Mouse (Mus musculus): ENCODE results near the gene Ak6. TPM values are rescaled to one million over a fixed set of nuclear protein-coding genes. Genes with fewer than 3 reads are reported as not detected.

The Ak6 gene
- polyA plus RNA-seq, 1 experiment from 2014 or later = 341 TPM

GRCm38 (mm10) chr13:100612251-100612650, 38.5 kb upstream of the Ak6 start:
- no peak for ATAC-seq (ENCODE audit: insufficient number of reproducible peaks, low FRiP score, low TSS enrichment, low read depth)
- 92% methylated on average over 10 of the region's 10 CpGs for WGBS
- Histone ChIP-seq H3K27ac (replicated peaks; ENCODE audit: low read depth, low read length) (no peak overlapping the region), H3K9me3 (ENCODE audit: control insufficient read depth, low read length) (0 out of 2 replicates have a peak, but pooled peaks cover 3% of the 10 kb centered on the region), H3K4me2 (ENCODE audit: low read depth, severe bottlenecking) (no peak overlapping the region), H3K36me3 (ENCODE audit: control insufficient read depth, insufficient read depth, low read length) (no peaks in the 10 kb centered on the region), H3K4me1 (ENCODE audit: control insufficient read depth, insufficient read depth, low read length) (0 out of 2 replicates have a peak, but pooled peaks cover 4% of the 10 kb centered on the region), H3K4me3 (ENCODE audit: low read depth, low read length) (no peak overlapping the region), H3K9ac (ENCODE audit: low read length) (no peak overlapping the region), H3K27me3 (ENCODE audit: control insufficient read depth, insufficient read depth, low read length) (peaks cover 9% of the 10 kb centered on the region; the same call in 1 of the 2 replicates)
- DNase-seq (ENCODE audit: low spot score) = no peak

- no peak overlapping the region for H3K4me2 ChIP-seq (ENCODE audit: low read depth, severe bottlenecking)
- DNase-seq (ENCODE audit: low spot score) (no peak), ATAC-seq (ENCODE audit: insufficient number of reproducible peaks, low FRiP score, low TSS enrichment, low read depth) (no peak)
- no peaks in the 10 kb centered on the region for H3K9me3 ChIP-seq (ENCODE audit: control insufficient read depth, low read length)
- 0 out of 2 replicates have a peak, but pooled peaks cover 4% of the 10 kb centered on the region for H3K4me1 ChIP-seq (ENCODE audit: control insufficient read depth, insufficient read depth, low read length)
- no peak overlapping the region for H3K9ac ChIP-seq (ENCODE audit: low read length)
- 0 out of 2 replicates have a peak, but pooled peaks cover 3% of the 10 kb centered on the region for H3K36me3 ChIP-seq (ENCODE audit: control insufficient read depth, insufficient read depth, low read length)
- 53% methylated on average over 2 of the region's 2 CpGs for WGBS
- H3K4me3 ChIP-seq (ENCODE audit: low read depth, low read length) = no peak overlapping the region
- peaks cover 13% of the 10 kb centered on the region; the same call in 1 of the 2 replicates for H3K27me3 ChIP-seq (ENCODE audit: control insufficient read depth, insufficient read depth, low read length)
- H3K27ac ChIP-seq (replicated peaks; ENCODE audit: low read depth, low read length) = no peak overlapping the region
Observed at GRCm38 (mm10) chr13:100612903-100613302, 37.9 kb upstream of the Ak6 start.

GRCm38 (mm10) chr13:100616181-100617087, 34.3 kb upstream of the Ak6 start, which contains the start of gene Marveld2:
Gene Marveld2, minus strand, starts transcription at chr13:100616971.
- DNase-seq (ENCODE audit: low spot score) = peak; percentile 47
- no peak within 1 kb of the TSS for H3K27ac ChIP-seq (replicated peaks; ENCODE audit: low read depth, low read length)

GRCm38 (mm10) chr13:100617583-100617982, 33.2 kb upstream of the Ak6 start:
- WGBS = 80% methylated on average over 13 of the region's 13 CpGs
- H3K27ac ChIP-seq (replicated peaks; ENCODE audit: low read depth, low read length) = no peak overlapping the region
- H3K9ac ChIP-seq (ENCODE audit: low read length) = no peak overlapping the region
- no peak for ATAC-seq (ENCODE audit: insufficient number of reproducible peaks, low FRiP score, low TSS enrichment, low read depth)
- H3K4me2 ChIP-seq (ENCODE audit: low read depth, severe bottlenecking) = no peak overlapping the region
- H3K9me3 ChIP-seq (ENCODE audit: control insufficient read depth, low read length) = no peaks in the 10 kb centered on the region
- H3K36me3 ChIP-seq (ENCODE audit: control insufficient read depth, insufficient read depth, low read length) = peaks cover 13% of the 10 kb centered on the region
- no peak for DNase-seq (ENCODE audit: low spot score)
- peaks cover 13% of the 10 kb centered on the region; the same call in 1 of the 2 replicates for H3K27me3 ChIP-seq (ENCODE audit: control insufficient read depth, insufficient read depth, low read length)
- 0 out of 2 replicates have a peak, but pooled peaks cover 4% of the 10 kb centered on the region for H3K4me1 ChIP-seq (ENCODE audit: control insufficient read depth, insufficient read depth, low read length)
- no peak overlapping the region for H3K4me3 ChIP-seq (ENCODE audit: low read depth, low read length)

More at GRCm38 (mm10) chr13:100616181-100617087, 34.3 kb upstream of the Ak6 start, which contains the start of gene Marveld2:
- Histone ChIP-seq H3K4me2 (ENCODE audit: low read depth, severe bottlenecking) (peak within 1 kb of the TSS; percentile 95), H3K4me3 (ENCODE audit: low read depth, low read length) (peak within 1 kb of the TSS; percentile 53), H3K27me3 (ENCODE audit: control insufficient read depth, insufficient read depth, low read length) (peaks cover 13% of the 10 kb centered on the region; the same call in 1 of the 2 replicates), H3K9ac (ENCODE audit: low read length) (peak within 1 kb of the TSS; percentile 61), H3K9me3 (ENCODE audit: control insufficient read depth, low read length) (no peaks in the 10 kb centered on the region), H3K4me1 (ENCODE audit: control insufficient read depth, insufficient read depth, low read length) (0 out of 2 replicates have a peak, but pooled peaks cover 4% of the 10 kb centered on the region), H3K36me3 (ENCODE audit: control insufficient read depth, insufficient read depth, low read length) (peaks cover 8% of the 10 kb centered on the region)
- ATAC-seq (ENCODE audit: insufficient number of reproducible peaks, low FRiP score, low TSS enrichment, low read depth) = no peak; the same call in 1 of the 2 replicates
- WGBS = 3% methylated on average over 64 of the region's 77 CpGs

- H3K36me3 ChIP-seq (ENCODE audit: control insufficient read depth, insufficient read depth, low read length) = peaks cover 18% of the 10 kb centered on the region
- H3K9me3 ChIP-seq (ENCODE audit: control insufficient read depth, low read length) = no peaks in the 10 kb centered on the region
- 93% methylated on average over 4 of the region's 4 CpGs for WGBS
- no peak for DNase-seq (ENCODE audit: low spot score)
- no peak for ATAC-seq (ENCODE audit: insufficient number of reproducible peaks, low FRiP score, low TSS enrichment, low read depth)
- H3K4me3 ChIP-seq (ENCODE audit: low read depth, low read length) = no peak overlapping the region
- H3K27ac ChIP-seq (replicated peaks; ENCODE audit: low read depth, low read length) = no peak overlapping the region
- no peak overlapping the region for H3K9ac ChIP-seq (ENCODE audit: low read length)
- H3K4me2 ChIP-seq (ENCODE audit: low read depth, severe bottlenecking) = no peak overlapping the region
- H3K4me1 ChIP-seq (ENCODE audit: control insufficient read depth, insufficient read depth, low read length) = no peaks in the 10 kb centered on the region
- H3K27me3 ChIP-seq (ENCODE audit: control insufficient read depth, insufficient read depth, low read length) = peaks cover 4% of the 10 kb centered on the region; the same call in 1 of the 2 replicates
Observed at GRCm38 (mm10) chr13:100622241-100622640, 28.5 kb upstream of the Ak6 start.

GRCm38 (mm10) chr13:100634106-100634691, 16.6 kb upstream of the Ak6 start:
- Histone ChIP-seq H3K4me3 (ENCODE audit: low read depth, low read length) (no peak overlapping the region), H3K36me3 (ENCODE audit: control insufficient read depth, insufficient read depth, low read length) (peaks cover 14% of the 10 kb centered on the region; the same call in 1 of the 2 replicates), H3K9ac (ENCODE audit: low read length) (no peak overlapping the region), H3K27ac (replicated peaks; ENCODE audit: low read depth, low read length) (no peak overlapping the region), H3K27me3 (ENCODE audit: control insufficient read depth, insufficient read depth, low read length) (no peaks in the 10 kb centered on the region), H3K4me2 (ENCODE audit: low read depth, severe bottlenecking) (no peak overlapping the region), H3K9me3 (ENCODE audit: control insufficient read depth, low read length) (no peaks in the 10 kb centered on the region), H3K4me1 (ENCODE audit: control insufficient read depth, insufficient read depth, low read length) (no peaks in the 10 kb centered on the region)
- DNase-seq (ENCODE audit: low spot score) (no peak), ATAC-seq (ENCODE audit: insufficient number of reproducible peaks, low FRiP score, low TSS enrichment, low read depth) (no peak)
- 94% methylated on average over 3 of the region's 3 CpGs for WGBS

- WGBS = 93% methylated on average over 4 of the region's 4 CpGs
- no peak overlapping the region for H3K9ac ChIP-seq (ENCODE audit: low read length)
- H3K27ac ChIP-seq (replicated peaks; ENCODE audit: low read depth, low read length) = no peak overlapping the region
- H3K36me3 ChIP-seq (ENCODE audit: control insufficient read depth, insufficient read depth, low read length) = peaks cover 19% of the 10 kb centered on the region; the same call in 1 of the 2 replicates
- no peaks in the 10 kb centered on the region for H3K4me1 ChIP-seq (ENCODE audit: control insufficient read depth, insufficient read depth, low read length)
- no peaks in the 10 kb centered on the region for H3K9me3 ChIP-seq (ENCODE audit: control insufficient read depth, low read length)
- DNase-seq (ENCODE audit: low spot score) (no peak), ATAC-seq (ENCODE audit: insufficient number of reproducible peaks, low FRiP score, low TSS enrichment, low read depth) (no peak)
- H3K4me3 ChIP-seq (ENCODE audit: low read depth, low read length) = no peak overlapping the region
- no peaks in the 10 kb centered on the region for H3K27me3 ChIP-seq (ENCODE audit: control insufficient read depth, insufficient read depth, low read length)
- H3K4me2 ChIP-seq (ENCODE audit: low read depth, severe bottlenecking) = no peak overlapping the region
Observed at GRCm38 (mm10) chr13:100642471-100643209, 8.1 kb upstream of the Ak6 start.

- Histone ChIP-seq H3K4me3 (ENCODE audit: low read depth, low read length) (no peak overlapping the region), H3K4me2 (ENCODE audit: low read depth, severe bottlenecking) (no peak overlapping the region), H3K4me1 (ENCODE audit: control insufficient read depth, insufficient read depth, low read length) (peaks cover 4% of the 10 kb centered on the region), H3K27me3 (ENCODE audit: control insufficient read depth, insufficient read depth, low read length) (no peaks in the 10 kb centered on the region), H3K9me3 (ENCODE audit: control insufficient read depth, low read length) (no peaks in the 10 kb centered on the region), H3K9ac (ENCODE audit: low read length) (no peak overlapping the region), H3K27ac (replicated peaks; ENCODE audit: low read depth, low read length) (no peak overlapping the region), H3K36me3 (ENCODE audit: control insufficient read depth, insufficient read depth, low read length) (peaks cover 7% of the 10 kb centered on the region; the same call in 1 of the 2 replicates)
- DNase-seq (ENCODE audit: low spot score) (no peak), ATAC-seq (ENCODE audit: insufficient number of reproducible peaks, low FRiP score, low TSS enrichment, low read depth) (no peak)
- 96% methylated on average over 8 of the region's 8 CpGs for WGBS
Observed at GRCm38 (mm10) chr13:100648223-100648622, 2.6 kb upstream of the Ak6 start.
